Comparison of ENCODE assay signal across 14 mouse cellular contexts in genomic region chr8:120435781-120436180, GRCm38 (mm10).
"Had no signal": no experiment of that assay in that cellular context is flagged by ENCODE, and none has a peak within 500 bp of the region (broad histone marks: within the 10 kb centered on the region; RNA-seq: fewer than 3 reads in every experiment).

No protein-coding gene starts in this region.

- ATAC-seq: intestine, embryonic 16.5 days; midbrain, embryonic 13.5 days had no signal

- H3K27ac ChIP-seq: liver, embryonic 14.5 days; macrophage; midbrain, embryonic 13.5 days; neural tube, embryonic 12.5 days had no signal

- DNase-seq: kidney, adult 8-10 months; kidney, postnatal 25 days; left cerebral cortex, postnatal 4 days; lung, embryonic 14.5 days; lung, postnatal 10 days; right cerebral cortex, postnatal 14 days; thymus, adult 18-20 months; thymus, postnatal 14 days had no signal

- H3K9ac ChIP-seq: liver, embryonic 14.5 days; lung, embryonic 14.5 days; midbrain, embryonic 13.5 days; neural tube, embryonic 12.5 days had no signal

- H3K27me3 ChIP-seq: neural tube, embryonic 12.5 days had no signal

- H3K36me3 ChIP-seq: midbrain, embryonic 13.5 days; neural tube, embryonic 12.5 days had no signal

- H3K4me2 ChIP-seq: lung, embryonic 14.5 days; midbrain, embryonic 13.5 days; neural tube, embryonic 12.5 days had no signal

- H3K4me3 ChIP-seq: layer of hippocampus, adult 2 months; midbrain, embryonic 13.5 days; neural tube, embryonic 12.5 days had no signal

- H3K9me3 ChIP-seq: midbrain, embryonic 13.5 days had no signal
